Mouse (Mus musculus): Measurements from ENCODE around the gene P2rx7. TPM values are rescaled to one million over a fixed set of nuclear protein-coding genes. Genes with fewer than 3 reads are reported as not detected.

The P2rx7 gene
- polyA plus RNA-seq, 1 experiment from 2014 or later = 1.2 TPM

- Histone ChIP-seq H3K4me1 (no peaks in the 10 kb centered on the region), H3K27ac (no peak overlapping the region), H3K4me3 (no peak overlapping the region), H3K9me3 (replicated peaks) (no peaks in the 10 kb centered on the region), H3K9ac (no peak overlapping the region), H3K36me3 (peaks cover 39% of the 10 kb centered on the region), H3K27me3 (replicated peaks) (no peaks in the 10 kb centered on the region), H3K4me2 (no peak overlapping the region)
- no peak for ATAC-seq
- WGBS (ENCODE audit: insufficient replicate concordance) = 72% methylated on average over 7 of the region's 7 CpGs
These were observed 74.7 kb downstream of the P2rx7 start for GRCm38 (mm10) chr5:122718400-122718799.

- no peaks in the 10 kb centered on the region for H3K27me3 ChIP-seq (replicated peaks)
- no peak overlapping the region for H3K4me3 ChIP-seq
- ATAC-seq = no peak
- H3K4me2 ChIP-seq = no peak overlapping the region
- H3K27ac ChIP-seq = no peak overlapping the region
- no peaks in the 10 kb centered on the region for H3K9me3 ChIP-seq (replicated peaks)
- no peaks in the 10 kb centered on the region for H3K4me1 ChIP-seq
- peaks cover 39% of the 10 kb centered on the region for H3K36me3 ChIP-seq
- H3K9ac ChIP-seq = no peak overlapping the region
- WGBS (ENCODE audit: insufficient replicate concordance) = 77% methylated on average over 8 of the region's 8 CpGs
These were observed 75.5 kb downstream of the P2rx7 start for GRCm38 (mm10) chr5:122719168-122719567.

GRCm38 (mm10) chr5:122725453-122725852, 81.7 kb downstream of the P2rx7 start:
- 80% methylated on average over 13 of the region's 13 CpGs for WGBS (ENCODE audit: insufficient replicate concordance)

DNA sequence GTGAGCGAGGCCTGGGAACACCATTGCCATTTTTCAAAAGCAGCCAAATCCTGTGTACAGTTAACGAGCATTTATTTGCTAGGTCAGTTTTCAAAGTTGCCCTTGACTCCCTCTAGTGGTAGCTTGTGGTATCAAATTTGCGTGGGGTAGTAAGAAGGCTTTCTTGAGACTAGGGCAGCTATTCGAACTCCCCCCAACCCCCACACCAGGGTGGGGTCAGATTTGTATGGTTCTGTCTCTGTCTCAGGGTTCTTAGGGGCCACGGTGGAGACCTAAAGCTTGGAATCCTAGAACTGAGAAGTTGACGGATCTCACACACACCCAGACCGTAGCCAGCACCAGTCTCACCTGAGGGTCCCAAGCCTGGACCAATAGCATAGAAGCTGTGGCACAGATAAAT, 82.4 kb downstream of the P2rx7 start:
- H3K36me3 ChIP-seq = peaks cover 30% of the 10 kb centered on the region; the same call in 1 of the 2 replicates
- no peak overlapping the region for H3K4me3 ChIP-seq
- no peaks in the 10 kb centered on the region for H3K9me3 ChIP-seq (replicated peaks)
- peak; percentile 34; the same call in 1 of the 2 replicates for ATAC-seq
- no peak overlapping the region for H3K4me2 ChIP-seq
- H3K27me3 ChIP-seq (replicated peaks) = no peaks in the 10 kb centered on the region
- peaks cover 15% of the 10 kb centered on the region for H3K4me1 ChIP-seq
- H3K9ac ChIP-seq = 0 out of 2 replicates have a peak overlapping the region, but pooled peaks have one; percentile 7
- no peak overlapping the region for H3K27ac ChIP-seq
- WGBS (ENCODE audit: insufficient replicate concordance) = 17% methylated on average over 7 of the region's 7 CpGs

More at GRCm38 (mm10) chr5:122725453-122725852, 81.7 kb downstream of the P2rx7 start:
- Histone ChIP-seq H3K4me1 (0 out of 2 replicates have a peak, but pooled peaks cover 10% of the 10 kb centered on the region), H3K27ac (no peak overlapping the region), H3K4me3 (no peak overlapping the region), H3K9me3 (replicated peaks) (no peaks in the 10 kb centered on the region), H3K27me3 (replicated peaks) (no peaks in the 10 kb centered on the region), H3K4me2 (no peak overlapping the region), H3K9ac (no peak overlapping the region), H3K36me3 (peaks cover 26% of the 10 kb centered on the region)
- no peak for ATAC-seq

- H3K4me2 ChIP-seq = no peak overlapping the region
- ATAC-seq = no peak
- H3K9ac ChIP-seq = 0 out of 2 replicates have a peak overlapping the region, but pooled peaks have one; percentile 7
- H3K27me3 ChIP-seq (replicated peaks) = no peaks in the 10 kb centered on the region
- H3K4me3 ChIP-seq = no peak overlapping the region
- peaks cover 19% of the 10 kb centered on the region for H3K4me1 ChIP-seq
- no peak overlapping the region for H3K27ac ChIP-seq
- 75% methylated on average over 5 of the region's 5 CpGs for WGBS (ENCODE audit: insufficient replicate concordance)
- no peaks in the 10 kb centered on the region for H3K9me3 ChIP-seq (replicated peaks)
- H3K36me3 ChIP-seq = peaks cover 30% of the 10 kb centered on the region; the same call in 1 of the 2 replicates
These were observed 82.9 kb downstream of the P2rx7 start for GRCm38 (mm10) chr5:122726595-122726994.

GRCm38 (mm10) chr5:122727096-122727495, 83.4 kb downstream of the P2rx7 start:
- Histone ChIP-seq H3K27me3 (replicated peaks) (no peaks in the 10 kb centered on the region), H3K36me3 (peaks cover 30% of the 10 kb centered on the region; the same call in 1 of the 2 replicates), H3K9me3 (replicated peaks) (no peaks in the 10 kb centered on the region), H3K9ac (no peak overlapping the region), H3K4me2 (no peak overlapping the region), H3K27ac (no peak overlapping the region), H3K4me1 (peaks cover 24% of the 10 kb centered on the region), H3K4me3 (no peak overlapping the region)
- 89% methylated on average over 7 of the region's 7 CpGs for WGBS (ENCODE audit: insufficient replicate concordance)
- ATAC-seq = no peak

GRCm38 (mm10) chr5:122730776-122731175, 87.1 kb downstream of the P2rx7 start:
- Histone ChIP-seq H3K27me3 (replicated peaks) (no peaks in the 10 kb centered on the region), H3K9me3 (replicated peaks) (no peaks in the 10 kb centered on the region), H3K4me1 (peaks cover 44% of the 10 kb centered on the region), H3K4me2 (no peak overlapping the region), H3K4me3 (no peak overlapping the region), H3K9ac (no peak overlapping the region), H3K36me3 (peaks cover 31% of the 10 kb centered on the region), H3K27ac (no peak overlapping the region)
- WGBS (ENCODE audit: insufficient replicate concordance) = 69% methylated on average over 10 of the region's 10 CpGs
- no peak for ATAC-seq

GRCm38 (mm10) chr5:122731321-122731720, 87.6 kb downstream of the P2rx7 start:
- H3K4me3 ChIP-seq = no peak overlapping the region
- peak overlapping the region; percentile 36 for H3K4me2 ChIP-seq
- 44% methylated on average over 8 of the region's 8 CpGs for WGBS (ENCODE audit: insufficient replicate concordance)
- H3K36me3 ChIP-seq = peaks cover 33% of the 10 kb centered on the region
- peak overlapping the region; percentile 72 for H3K27ac ChIP-seq
- ATAC-seq = peak; percentile 24; the same call in 1 of the 2 replicates
- H3K27me3 ChIP-seq (replicated peaks) = no peaks in the 10 kb centered on the region
- H3K9me3 ChIP-seq (replicated peaks) = no peaks in the 10 kb centered on the region
- peaks cover 45% of the 10 kb centered on the region for H3K4me1 ChIP-seq
- H3K9ac ChIP-seq = no peak overlapping the region

DNA sequence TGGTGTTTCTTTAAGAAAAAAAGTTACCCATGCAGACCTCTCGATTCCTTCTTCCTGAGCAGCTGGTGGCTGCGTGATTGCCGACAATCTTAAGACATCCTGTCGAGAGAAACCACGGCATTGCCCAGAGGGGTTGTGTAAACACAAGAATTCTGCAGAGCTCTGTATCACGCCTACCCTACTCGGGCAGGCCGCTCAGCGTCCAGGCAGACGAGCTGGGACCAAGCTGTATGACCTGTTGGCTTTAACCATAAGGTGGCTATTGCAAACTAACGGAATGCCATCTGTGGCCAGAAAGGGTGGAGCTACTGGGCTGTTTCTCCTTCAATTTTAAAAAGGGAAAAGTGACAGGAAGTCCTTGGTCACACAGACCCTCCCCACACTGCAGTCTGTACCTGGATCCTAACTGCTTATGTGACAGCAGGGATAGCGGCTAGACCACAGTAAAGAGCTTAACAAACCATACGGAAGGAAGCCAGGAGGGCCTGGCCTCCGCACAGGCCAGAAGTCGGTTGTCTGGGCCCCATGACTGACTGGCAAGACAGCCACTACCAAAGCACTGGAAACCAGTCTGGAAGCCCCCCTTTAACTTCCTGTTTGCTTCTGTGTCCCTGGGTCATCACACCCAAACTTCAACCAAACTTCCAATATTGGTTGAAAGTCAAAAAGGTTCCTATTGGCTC, 88.4 kb downstream of the P2rx7 start:
- Histone ChIP-seq H3K4me3 (no peak overlapping the region), H3K9ac (peak overlapping the region; percentile 40; the same call in 1 of the 2 replicates), H3K27ac (peak overlapping the region; percentile 72), H3K27me3 (replicated peaks) (no peaks in the 10 kb centered on the region), H3K9me3 (replicated peaks) (no peaks in the 10 kb centered on the region), H3K4me1 (peaks cover 42% of the 10 kb centered on the region), H3K36me3 (peaks cover 39% of the 10 kb centered on the region), H3K4me2 (peak overlapping the region; percentile 36)
- WGBS (ENCODE audit: insufficient replicate concordance) = 14% methylated on average over 15 of the region's 15 CpGs
- ATAC-seq = peak; percentile 55; the same call in 1 of the 2 replicates

GRCm38 (mm10) chr5:122733881-122734280, 90.2 kb downstream of the P2rx7 start:
- H3K27ac ChIP-seq = peak overlapping the region; percentile 8; the same call in 1 of the 2 replicates
- no peak for ATAC-seq
- no peak overlapping the region for H3K4me3 ChIP-seq
- peaks cover 31% of the 10 kb centered on the region for H3K36me3 ChIP-seq
- H3K4me2 ChIP-seq = peak overlapping the region; percentile 43
- peaks cover 42% of the 10 kb centered on the region for H3K4me1 ChIP-seq
- H3K27me3 ChIP-seq (replicated peaks) = no peaks in the 10 kb centered on the region
- no peak overlapping the region for H3K9ac ChIP-seq
- 43% methylated on average over 17 of the region's 17 CpGs for WGBS (ENCODE audit: insufficient replicate concordance)
- H3K9me3 ChIP-seq (replicated peaks) = no peaks in the 10 kb centered on the region

DNA sequence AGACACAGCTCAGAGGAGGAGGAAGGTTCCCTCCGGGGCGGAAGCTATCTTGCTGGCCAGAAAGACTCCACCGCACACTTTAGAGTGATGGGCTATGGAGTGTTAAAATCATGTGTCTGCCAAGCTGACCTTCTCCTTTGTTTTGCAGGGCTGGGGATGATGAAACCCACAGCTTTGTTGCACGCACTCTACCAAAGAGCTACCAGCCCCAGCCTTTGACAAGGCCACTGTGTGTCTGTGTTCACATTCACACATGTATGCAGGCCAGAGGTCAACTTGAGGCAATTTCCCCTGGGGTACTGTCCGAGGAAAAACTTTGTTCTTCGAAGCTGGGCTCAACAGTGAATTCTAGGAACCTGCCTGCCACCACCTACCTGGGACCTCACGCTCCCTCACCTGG, 92.1 kb downstream of the P2rx7 start:
- Histone ChIP-seq H3K4me2 (no peak overlapping the region), H3K27me3 (replicated peaks) (no peaks in the 10 kb centered on the region), H3K4me1 (peaks cover 40% of the 10 kb centered on the region), H3K36me3 (peaks cover 16% of the 10 kb centered on the region), H3K9me3 (replicated peaks) (no peaks in the 10 kb centered on the region), H3K27ac (no peak overlapping the region), H3K4me3 (no peak overlapping the region), H3K9ac (no peak overlapping the region)
- 80% methylated on average over 7 of the region's 7 CpGs for WGBS (ENCODE audit: insufficient replicate concordance)
- no peak for ATAC-seq

DNA sequence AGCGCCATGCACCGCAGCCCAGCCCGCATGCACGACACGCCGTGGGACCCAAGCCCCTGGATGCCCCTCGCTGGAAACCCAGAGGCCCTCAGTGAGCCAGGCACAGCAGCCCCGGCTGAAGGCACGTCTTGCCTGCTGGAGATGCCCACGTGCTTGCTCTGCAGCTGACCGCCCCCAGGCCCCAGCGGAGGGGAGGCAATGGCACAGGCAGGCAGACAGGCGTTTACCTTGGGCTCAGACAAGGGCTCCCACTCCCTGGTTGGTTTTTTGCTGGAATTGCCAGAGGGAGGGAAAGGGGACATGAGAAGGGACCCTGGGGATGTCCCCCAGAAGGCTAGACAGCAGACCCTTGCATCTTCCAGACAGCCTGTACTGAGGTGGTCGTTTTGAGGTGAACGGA, 93.0 kb downstream of the P2rx7 start:
- Histone ChIP-seq H3K4me3 (no peak overlapping the region), H3K27me3 (replicated peaks) (no peaks in the 10 kb centered on the region), H3K36me3 (peaks cover 25% of the 10 kb centered on the region), H3K9ac (no peak overlapping the region), H3K27ac (no peak overlapping the region), H3K4me1 (peaks cover 31% of the 10 kb centered on the region), H3K9me3 (replicated peaks) (no peaks in the 10 kb centered on the region), H3K4me2 (no peak overlapping the region)
- 87% methylated on average over 15 of the region's 15 CpGs for WGBS (ENCODE audit: insufficient replicate concordance)
- ATAC-seq = no peak

All from liver, embryonic 12.5 days (tissue).